Mouse (Mus musculus) erythroblast, embryonic 14.5 days (primary cell): ENCODE measurements at regions not wholly inside any gene's neighbourhood (a gene's known extent, or its start where the extent isn't known, plus 50 kb on each side); places are given as distances from the start of the nearest gene placed in this dataset.

Experiments
- GATA1 ChIP-seq: IDR thresholded peaks from 2 replicates; pipeline ENCODE4 v1.6.1; 2012; ENCODE audit warnings: low read length, inconsistent platforms, mixed read lengths
- TAL1 ChIP-seq: IDR thresholded peaks from 3 replicates; pipeline ENCODE4 v1.6.1; 2012; ENCODE audit warnings: low read length, inconsistent platforms, mixed read lengths

DNA sequence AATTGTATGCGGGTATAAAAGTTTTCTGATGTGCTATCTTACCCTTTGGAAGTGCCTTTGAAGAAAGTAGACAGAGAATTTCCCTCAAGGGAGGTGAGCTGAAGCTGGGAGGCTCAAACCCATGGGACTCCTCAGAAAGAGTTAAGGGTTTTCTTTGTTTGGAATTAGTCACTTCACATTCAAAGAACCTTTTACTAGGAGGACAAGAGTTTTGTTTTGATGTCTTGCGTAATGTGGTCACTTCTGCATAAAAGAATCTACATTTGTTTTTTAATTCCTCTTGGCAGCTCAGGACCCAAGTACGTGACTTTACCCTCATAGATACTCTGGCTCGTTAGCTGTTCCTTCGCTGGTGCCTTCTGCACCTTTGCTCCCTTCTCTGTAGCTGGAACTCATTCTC lies 511.1 kb upstream of the Sox9 start:
- no peak for TF ChIP-seq GATA1
- no peak for TF ChIP-seq TAL1
